Mouse (Mus musculus): ENCODE measurements around the gene Prkch. TPM values are rescaled to one million over a fixed set of nuclear protein-coding genes. Genes with fewer than 3 reads are reported as not detected.

Gene Prkch
- total RNA-seq, 2 experiments from 2014 or later: 19.1 to 19.5 TPM

DNA sequence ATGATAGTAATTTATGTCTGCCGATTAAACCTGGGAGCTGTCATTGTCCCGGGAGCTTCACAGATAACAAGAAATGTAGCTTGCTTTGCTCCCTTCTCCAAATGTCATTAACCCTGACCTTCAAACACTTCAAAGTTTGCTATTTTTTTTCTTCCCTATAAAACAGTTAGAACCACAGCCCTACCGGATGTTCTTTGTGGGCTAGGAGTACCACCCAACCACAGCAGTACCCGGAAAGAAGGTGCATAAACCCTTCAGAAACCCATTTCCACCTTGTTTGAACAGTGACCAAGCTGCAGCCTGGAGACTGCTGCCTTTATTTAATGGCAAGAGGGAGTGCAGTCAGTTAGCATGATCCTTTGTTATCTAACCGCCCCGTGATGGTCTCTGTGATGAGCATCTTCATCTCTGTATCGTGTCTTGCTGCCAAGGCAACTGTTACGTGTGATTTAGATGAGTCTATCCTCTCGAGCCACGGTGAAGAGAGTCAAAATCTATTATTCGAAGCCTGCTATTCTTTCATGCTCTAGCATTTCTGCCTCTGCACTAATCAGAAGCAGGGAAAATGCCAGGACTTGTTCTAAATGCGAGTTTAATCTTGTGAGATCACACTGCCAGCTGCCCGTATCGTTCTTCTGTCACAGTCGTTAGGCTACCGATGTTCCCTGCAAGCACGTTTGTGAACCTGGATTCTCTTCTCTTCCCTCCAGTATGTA lies 115.0 kb downstream of the Prkch start:
- intact Hi-C loops (cut with DNase I): loop anchor here (10.0 kb wide), 2 partner anchors 285 to 685 kb away; no protein-coding TSS in a partner anchor

DNA sequence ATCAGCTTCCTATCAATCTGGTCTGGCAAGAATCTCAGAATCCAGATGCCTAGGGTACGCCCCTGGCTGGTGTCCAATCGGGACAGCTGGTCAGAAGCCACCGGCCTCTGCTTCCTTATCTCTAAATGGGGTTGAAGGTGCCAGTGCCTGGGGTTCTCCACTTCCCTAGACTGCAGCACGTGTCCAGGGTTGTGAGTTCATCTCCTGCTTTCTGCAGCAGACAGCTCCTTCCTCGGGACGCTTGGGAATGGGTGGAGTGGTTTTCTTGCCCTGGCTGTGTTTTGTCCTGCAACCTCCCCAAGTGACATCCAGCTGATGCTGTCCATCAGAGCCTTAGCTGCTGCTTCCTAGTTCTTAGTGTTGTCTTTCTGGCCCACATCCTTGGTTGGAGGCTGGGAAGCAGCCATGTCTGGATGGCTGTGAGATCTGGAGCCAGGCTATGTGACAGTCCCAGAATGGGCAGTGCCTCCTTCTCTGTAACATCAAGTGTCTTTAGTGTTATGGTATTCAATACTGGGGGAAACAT lies 116.0 kb downstream of the Prkch start:
- intact Hi-C loops (cut with DNase I): loop anchor here (10.0 kb wide), 1 partner anchor 284 kb away; no protein-coding TSS in a partner anchor
- no peak for DNase-seq

More for the DNA sequence above, 115.0 kb downstream of the Prkch start:
- no peak for DNase-seq

DNA sequence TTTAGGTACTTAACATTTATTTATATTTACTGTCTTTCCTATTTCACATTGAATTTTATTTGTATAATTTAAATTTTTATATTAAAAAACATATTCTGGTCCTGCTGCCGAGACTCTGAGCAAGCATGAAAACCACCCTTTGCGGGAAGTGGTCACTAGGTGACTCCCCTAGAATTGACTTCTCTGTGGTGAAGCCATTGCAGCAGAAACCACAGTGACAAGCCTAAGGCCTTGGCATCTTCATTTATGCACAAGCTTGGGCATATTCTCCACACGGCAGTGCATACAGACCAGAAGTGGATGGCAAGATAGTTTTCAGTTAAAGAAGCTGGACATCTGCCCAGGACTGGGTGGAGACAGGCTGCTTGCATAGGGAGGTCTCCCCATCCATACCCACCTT lies 117.4 kb downstream of the Prkch start:
- intact Hi-C loops (cut with DNase I): loop anchor here (10.0 kb wide), 1 partner anchor 283 kb away; no protein-coding TSS in a partner anchor
- DNase-seq: no peak

DNA sequence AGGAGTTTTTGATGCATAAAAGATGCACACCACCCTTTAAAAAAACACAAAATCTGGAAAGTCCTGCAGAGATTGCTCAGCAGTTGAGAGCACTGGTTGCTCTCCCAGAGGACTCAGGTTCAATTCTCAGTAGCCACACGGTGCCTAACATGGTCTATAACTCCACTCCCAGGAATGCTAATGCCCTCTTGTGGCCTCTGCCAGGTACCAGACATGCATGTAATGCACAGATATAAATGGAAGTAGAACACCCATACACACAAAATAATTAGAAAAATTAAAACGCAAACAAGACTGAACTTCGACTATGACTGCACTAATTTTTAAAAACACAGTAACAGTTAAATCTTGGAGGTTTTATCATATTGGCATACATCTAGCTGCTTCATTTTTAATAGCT lies 119.8 kb downstream of the Prkch start:
- intact Hi-C loops (cut with DNase I): loop anchor here (2.0 to 10.0 kb wide), 2 partner anchors 280 to 588 kb away; no protein-coding TSS in a partner anchor
- DNase-seq: no peak

DNA sequence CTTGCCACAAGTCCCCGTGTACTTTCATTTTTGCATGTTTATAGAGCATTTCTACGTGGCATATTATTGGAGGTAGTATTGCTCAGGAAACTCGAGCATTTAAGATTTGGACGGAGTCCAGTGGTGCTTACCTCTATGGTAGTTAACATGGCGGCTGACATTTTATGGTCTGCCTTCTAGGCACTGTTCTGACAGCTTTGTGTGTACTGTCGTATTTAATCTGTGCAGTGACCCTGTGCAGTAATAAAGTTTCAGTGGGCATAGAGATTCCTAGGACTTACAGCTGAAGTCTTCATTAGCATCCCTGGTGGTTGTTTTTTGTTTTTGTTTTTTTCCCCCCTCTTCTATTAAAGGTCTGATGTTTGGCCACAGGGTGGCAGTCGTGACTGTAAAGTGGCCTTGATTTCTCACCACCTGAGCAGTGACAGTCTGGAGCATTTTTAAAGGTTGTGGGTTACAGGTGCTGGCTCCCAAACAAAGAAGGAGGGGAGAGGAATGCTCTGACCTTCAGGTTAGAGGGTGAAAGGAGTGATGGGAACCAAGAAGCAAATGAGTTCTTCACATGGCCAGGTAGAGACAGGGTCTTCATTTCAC lies 120.6 kb downstream of the Prkch start:
- intact Hi-C loops (cut with DNase I): loop anchor here (1.0 to 10.0 kb wide), 4 partner anchors 237 to 588 kb away; no protein-coding TSS in a partner anchor
- DNase-seq: peak; percentile 56 to 64

DNA sequence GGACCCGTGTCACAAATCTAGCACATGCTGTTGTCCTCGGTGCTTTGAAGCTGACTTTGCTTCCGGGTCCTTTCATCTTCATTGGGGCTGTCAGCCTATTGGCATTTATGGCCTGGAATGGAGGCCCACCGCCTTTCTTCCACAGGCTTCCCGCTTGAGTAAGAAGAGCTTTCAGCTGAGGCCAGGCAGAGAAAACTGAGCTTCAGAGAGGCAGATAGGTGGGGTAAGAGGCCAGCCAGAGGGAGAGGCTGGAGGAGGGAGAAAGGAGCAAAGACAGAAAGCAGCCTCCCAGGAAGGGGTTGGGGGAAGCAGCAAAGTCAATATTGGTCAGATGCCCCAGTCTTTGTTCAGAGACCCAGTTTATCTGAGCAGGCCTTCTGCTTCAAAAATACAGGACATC lies 123.9 kb downstream of the Prkch start:
- intact Hi-C loops (cut with DNase I): loop anchor here (2.0 to 10.0 kb wide), 4 partner anchors 70 to 276 kb away; no protein-coding TSS in a partner anchor
- DNase-seq: no peak

DNA sequence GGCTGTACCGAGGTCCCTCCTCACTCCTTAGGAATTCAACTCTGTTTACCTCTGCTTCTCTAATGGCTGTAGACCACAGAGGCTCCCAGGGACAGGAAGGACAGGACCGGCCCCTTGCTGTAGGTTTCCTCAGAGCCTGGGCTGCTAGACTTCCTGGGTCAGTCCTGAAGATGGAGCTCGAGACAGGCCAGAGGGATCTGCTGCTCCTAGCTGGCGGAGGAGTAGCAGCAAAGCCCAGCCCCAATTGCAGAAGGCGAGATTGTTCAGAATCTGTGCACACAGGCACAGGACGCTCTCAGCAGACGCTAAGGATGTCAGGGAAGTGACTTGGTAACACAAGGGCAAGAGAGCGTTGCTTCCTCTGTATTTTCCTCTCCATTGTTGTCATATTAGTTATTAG lies 124.3 kb downstream of the Prkch start:
- peak; percentile 61 to 69 for DNase-seq
- intact Hi-C loops (cut with DNase I): loop anchor here (2.0 to 10.0 kb wide), 4 partner anchors 70 to 276 kb away; no protein-coding TSS in a partner anchor

DNA sequence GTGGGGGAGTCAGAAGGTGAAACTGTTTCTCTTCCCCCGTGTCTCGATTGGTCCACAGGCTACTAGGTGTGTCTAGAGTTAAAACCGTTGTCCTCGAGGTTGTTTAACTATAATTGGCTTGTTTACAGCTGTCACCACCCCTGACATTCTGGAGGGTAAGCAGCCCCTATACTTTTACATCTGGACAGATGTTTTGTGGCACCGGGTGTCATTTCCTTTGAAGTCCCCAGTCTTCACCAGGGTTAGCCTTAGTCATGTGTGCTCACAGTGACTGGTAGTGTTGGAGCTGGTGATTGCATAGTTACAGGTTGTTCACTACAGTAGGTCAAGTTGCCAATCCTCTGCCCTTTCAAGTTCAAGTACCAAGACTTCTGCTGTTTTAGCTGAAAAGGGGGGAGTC lies 126.2 kb downstream of the Prkch start:
- intact Hi-C loops (cut with DNase I): no loop called here
- DNase-seq: no peak

DNA sequence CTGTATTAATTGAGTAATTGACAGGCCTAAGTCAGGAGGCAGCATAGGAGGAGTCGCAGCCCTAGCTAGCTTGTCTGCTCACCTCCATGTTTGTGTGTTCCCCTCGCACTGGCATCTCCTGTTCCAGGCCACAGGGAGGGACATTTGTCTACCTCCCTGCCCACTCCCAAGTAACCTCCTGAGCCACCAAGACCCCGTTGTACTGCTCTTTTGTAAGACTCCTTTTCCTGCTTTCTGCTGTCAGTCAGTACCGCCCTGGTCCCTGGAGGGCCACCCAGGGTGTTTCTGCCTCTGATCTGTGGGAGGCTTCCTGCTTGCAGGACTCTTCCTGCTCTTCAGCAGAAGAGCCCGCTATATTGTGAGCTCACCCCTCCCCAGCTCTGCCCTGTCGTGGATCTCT lies 127.5 kb downstream of the Prkch start:
- intact Hi-C loops (cut with DNase I): no loop called here

DNA sequence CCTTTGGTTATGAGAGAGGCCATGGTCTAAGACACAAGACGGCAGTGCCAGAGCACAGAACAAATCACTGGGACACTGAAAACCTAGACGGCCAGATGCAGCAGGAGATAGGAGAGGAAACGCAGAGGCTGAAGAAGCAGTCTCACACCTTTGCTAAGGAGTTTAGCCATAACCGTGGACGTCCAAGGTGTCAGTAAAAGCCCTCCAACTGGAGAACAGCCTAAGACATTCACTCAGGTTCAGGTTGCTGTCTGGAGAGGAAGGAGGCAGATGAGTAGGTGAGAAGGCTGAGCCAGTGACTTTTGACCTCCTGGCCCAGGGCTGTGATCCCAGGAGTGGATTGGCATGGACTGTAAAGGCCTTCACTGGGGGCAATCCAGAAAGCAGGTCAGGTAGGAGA lies 130.0 kb downstream of the Prkch start:
- intact Hi-C loops (cut with DNase I): no loop called here
- no peak for DNase-seq

More for the DNA sequence above, 127.5 kb downstream of the Prkch start:
- no peak for DNase-seq

DNA sequence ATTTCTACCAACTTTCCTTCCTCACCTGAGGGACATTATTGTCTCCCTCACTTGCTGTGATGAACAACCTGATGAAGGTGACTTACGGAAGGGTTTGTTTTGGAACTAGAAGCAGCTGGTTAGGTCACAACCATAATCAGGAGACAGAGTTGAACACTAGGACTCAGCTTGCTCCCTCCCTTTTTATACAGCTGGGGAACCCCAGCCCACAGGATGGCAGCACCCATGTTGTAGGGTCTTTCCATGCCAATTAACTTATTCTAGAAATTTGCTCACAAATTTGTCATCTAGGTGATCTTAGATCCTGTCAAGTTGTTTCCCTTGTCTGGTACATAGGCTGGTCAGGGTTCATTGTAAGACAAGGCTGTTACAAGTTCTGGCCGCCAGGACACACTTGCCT lies 130.7 kb downstream of the Prkch start:
- intact Hi-C loops (cut with DNase I): no loop called here
- no peak for DNase-seq

DNA sequence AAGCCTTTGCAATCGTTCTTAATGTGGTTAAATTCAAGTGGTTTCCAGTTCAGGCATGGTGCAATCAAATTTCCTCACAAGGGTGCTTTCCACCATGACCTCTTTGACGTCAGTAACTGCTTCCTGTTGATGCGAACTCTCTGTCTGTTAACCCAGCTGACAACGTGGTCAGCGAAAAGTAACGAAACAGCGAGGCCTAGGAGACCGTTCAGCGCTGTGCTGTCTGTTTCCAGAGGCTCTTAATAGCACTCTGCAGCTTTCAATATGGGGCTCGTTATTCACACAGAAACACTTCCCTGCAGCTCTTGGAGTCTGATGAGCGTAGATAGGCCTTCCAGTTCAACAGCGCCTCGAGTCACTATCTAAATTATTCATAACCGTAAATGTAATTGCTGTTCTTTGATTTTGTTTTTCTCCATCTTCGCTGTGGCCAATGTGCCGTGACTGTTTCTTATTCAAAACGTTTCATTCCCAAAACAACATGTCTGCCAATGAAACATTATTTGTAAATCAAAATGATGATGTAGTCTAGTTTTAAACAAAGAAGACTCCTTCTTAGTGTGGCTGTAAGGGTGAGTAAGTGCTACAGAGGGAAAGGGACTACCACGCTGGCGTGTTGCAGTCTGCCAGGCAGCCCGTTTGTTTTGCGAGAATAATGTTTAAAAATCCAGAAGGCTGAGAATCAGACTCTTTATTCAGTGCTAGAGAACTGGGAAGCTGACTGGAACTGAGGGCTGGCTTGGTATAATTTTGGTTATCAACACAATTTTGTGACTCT lies 131.5 kb downstream of the Prkch start:
- no peak for DNase-seq
- intact Hi-C loops (cut with DNase I): no loop called here

DNA sequence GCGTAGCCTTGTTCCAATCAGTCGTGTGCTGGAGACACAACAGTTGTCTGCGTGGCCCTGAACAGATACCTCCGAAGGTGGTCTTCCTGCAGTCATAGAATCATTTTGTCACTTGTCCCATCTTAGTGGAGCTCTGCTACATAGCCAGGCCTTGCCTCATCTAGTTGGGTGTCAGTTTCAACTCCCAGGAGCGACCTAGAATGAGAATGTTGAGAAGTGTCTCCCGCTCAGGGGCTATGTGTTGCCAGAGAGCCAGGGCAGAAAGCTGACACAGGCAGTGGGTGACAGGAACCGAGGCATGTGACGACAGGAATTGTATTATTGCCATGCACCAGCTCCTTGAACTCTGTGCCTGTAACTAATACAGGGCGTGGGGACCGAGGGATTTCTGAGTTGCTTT lies 133.4 kb downstream of the Prkch start:
- intact Hi-C loops (cut with DNase I): no loop called here

DNA sequence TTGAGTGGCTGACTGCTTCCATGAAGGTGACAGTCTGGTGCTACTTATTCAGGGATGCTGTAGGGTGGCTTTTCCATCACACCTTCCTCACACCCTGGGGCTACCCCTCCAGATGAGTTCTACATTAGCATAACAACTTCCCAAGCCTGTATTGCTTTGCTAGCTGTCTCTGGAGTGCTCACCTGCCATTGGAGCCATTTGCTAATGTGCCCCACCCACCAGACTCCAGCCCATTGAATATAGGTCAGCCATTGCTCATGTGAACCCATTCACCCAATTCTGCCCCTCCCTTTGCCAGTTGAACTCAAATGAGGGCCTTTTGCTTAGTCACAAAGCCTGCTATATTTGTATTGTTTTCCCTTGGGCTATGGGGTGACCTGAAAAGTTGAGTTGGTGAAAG lies 135.2 kb downstream of the Prkch start:
- intact Hi-C loops (cut with DNase I): loop anchor here (5.0 kb wide), 1 partner anchor 47 kb away; no protein-coding TSS in a partner anchor
- no peak for DNase-seq

More for the DNA sequence above, 133.4 kb downstream of the Prkch start:
- DNase-seq: no peak

DNA sequence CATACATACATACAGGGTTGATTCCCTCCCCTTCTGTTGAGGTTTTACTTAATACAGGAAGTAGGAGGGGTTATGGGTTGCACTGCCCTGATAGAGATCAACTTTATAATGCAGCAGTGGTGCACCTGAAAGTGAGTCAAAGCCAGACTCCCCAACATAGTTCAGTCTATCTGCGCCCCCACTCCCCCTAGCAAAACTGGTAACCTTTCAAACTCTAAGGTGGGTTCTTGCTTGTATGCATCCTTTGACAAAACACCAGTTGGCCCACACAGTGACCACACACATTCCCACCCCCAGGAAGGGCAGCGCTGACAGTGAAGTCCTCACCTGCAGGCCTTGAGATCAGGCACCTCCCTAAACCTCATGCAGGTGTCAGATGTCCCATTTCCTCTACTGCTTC lies 135.9 kb downstream of the Prkch start:
- DNase-seq: no peak
- intact Hi-C loops (cut with DNase I): loop anchor here (5.0 kb wide), 1 partner anchor 47 kb away; no protein-coding TSS in a partner anchor

DNA sequence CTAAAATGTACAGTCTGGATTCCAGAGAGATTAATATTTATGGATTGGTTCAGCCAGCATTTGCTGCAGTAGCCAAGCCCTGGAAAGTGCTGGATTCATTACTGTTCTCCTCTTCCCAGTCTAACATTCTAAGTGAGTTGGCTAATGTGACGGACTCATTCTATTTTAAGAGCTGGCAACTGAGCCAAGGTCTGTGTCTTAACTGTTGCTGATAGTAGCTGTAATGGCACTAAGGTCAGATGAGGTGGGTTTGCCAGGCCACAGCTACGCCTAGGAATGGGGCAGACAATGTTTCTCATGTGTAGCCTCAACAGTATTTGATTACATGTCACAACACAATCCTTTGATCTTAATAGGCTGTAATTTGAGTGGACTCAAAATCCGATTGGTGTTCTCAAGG lies 137.5 kb downstream of the Prkch start:
- intact Hi-C loops (cut with DNase I): loop anchor here (5.0 kb wide), 1 partner anchor 45 kb away; no protein-coding TSS in a partner anchor
- DNase-seq: peak in 1 of 2 experiments; percentile 36

DNA sequence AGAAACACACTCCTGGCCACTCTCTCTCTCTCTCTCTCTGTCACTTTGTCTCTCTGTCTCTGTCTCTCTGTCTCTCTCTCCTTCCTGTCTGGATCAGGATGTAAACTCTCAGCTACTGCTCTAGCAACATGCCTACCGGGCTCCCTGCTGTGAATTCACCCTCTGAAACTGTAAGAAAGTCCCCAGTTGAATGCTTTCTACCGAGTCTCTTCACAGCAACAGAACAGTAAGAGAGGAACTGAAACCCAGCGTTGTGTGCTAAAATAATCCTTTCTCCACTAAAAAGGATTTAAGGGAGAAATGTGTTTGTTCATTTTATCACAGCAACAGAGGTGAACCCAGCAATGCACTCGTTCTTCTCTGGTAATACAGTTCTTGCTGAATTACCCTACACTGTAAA lies 138.5 kb downstream of the Prkch start:
- intact Hi-C loops (cut with DNase I): loop anchor here (5.0 kb wide), 1 partner anchor 44 kb away; no protein-coding TSS in a partner anchor
- DNase-seq: no peak

DNA sequence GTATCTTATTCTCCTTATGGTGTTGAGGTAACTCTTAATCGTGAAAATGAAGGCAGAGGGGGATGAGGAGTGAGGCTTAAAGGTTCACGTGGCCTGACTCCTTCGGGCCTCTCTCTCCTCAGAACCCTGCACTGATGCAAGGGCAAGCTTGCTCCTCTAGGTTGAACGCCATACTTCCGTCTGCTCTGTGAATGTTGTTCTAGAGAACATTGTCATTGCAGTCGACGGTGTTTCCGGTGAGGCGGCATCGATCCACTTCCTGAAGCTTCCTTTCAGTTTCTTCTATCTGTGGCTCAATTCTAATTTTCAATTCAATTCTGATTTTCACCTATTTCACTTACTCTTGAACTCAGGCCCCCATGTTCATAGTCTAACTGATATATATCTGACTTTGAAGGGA lies 139.3 kb downstream of the Prkch start:
- intact Hi-C loops (cut with DNase I): loop anchor here (5.0 kb wide), 1 partner anchor 43 kb away; no protein-coding TSS in a partner anchor
- DNase-seq: no peak

DNA sequence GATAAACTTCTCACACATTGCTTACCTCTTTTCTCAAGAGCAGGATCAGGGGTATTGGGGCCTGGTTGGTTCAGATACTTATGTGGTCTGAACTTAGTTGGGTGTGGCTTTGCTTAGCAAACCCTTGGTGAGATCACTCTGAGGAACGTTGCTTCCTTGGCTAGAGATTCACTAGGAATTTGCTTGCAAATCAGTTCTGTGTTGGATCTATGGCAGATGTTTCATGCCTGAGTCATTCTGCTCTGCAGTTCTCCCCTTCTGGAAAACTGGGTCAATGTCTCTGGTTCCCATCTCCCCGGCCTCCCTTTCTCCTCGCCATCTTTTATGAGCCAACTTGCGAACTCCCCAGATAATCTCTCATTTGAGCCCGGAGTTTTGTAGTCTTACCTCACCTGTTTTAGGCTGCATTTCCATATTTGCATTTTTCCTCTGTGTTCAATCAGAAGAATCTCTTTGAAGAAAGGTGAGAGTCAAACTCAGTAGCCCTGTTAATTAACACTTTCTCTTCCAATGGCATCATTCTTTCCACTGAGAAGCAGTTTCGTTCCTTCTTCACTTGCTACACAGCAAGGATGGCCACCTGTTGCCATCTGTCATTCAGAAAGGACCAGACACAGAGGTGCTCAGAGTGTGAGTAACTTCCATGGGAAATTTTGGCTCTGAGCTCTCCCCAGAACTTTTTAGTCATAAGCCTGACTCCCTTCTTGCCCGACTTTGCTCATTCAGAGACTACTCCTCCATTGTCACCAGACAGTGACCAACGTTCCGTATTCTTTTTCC lies 141.4 kb downstream of the Prkch start:
- intact Hi-C loops (cut with DNase I): no loop called here
- no peak for DNase-seq

DNA sequence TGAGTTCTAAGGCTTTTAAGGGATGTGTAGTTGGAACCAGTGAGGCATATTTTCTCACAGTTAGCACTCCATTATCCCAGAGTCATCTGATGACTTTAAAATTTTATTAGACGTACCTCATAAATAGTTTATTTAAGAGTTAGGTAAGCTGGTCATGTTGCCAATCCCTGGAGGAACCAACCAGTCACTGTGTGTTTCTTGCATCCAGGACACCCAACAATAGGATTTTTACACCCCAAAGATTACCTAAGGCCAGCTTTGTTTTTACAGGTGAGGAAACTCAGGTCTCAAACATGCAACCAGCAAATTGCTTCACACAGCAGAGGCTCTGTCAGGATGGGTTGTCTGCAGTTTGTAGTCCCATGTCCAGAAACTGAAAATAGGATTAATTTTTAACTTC lies 142.4 kb downstream of the Prkch start:
- DNase-seq: no peak
- intact Hi-C loops (cut with DNase I): no loop called here

Measured in heart, postnatal 36 days (tissue).